ENCODE assay signal across 9 mouse cellular contexts in the genomic region with DNA sequence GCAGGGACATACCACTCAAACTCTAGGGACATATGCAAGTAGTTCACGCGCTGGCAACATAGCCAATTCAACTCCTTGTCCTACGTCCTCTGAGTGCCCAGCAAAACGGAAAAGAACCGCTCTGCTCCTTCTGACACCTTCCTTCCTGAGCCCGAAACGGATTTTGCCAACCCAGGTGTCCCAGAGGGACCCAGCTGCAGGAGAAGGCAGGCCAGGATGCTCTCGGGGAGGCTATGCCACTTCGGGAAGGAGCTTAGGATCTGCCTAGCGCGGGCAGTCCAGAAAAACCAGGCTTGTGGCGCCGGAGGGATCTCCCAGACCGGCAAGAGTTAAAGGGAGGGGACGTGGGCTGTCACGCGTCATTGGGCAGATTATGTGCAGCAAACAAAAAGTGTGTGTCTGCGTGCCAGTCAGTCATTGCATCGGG. TPM values are rescaled to one million over a fixed set of nuclear protein-coding genes. Genes with fewer than 3 reads are reported as not detected.
DNase-seq lines count a peak whose midpoint lies in the region; ATAC-seq and TF ChIP-seq lines count a peak whose summit lies in the region.
"Had no signal": no experiment of that assay in that cellular context is flagged by ENCODE, and none has a peak within 500 bp of the region (broad histone marks: within the 10 kb centered on the region; RNA-seq: fewer than 3 reads in every experiment).

No protein-coding gene starts in this region.

- no peak for TF ChIP-seq EP300 in CH12.LX (IDR thresholded peaks at IDR 0.05; ENCODE audit: low read length)

- whole genome bisulfite sequencing in embryonic facial prominence, embryonic 14.5 days = under 1% methylated on average over 19 of the region's 19 CpGs

- no peaks in the 10 kb centered on the region for H3K36me3 ChIP-seq in CH12.LX (replicated peaks in 1 of 2; ENCODE audit: control insufficient read depth in 1 of 2, insufficient read depth in 1 of 2, low read length in 1 of 2)
- H3K36me3 ChIP-seq in embryonic facial prominence, embryonic 14.5 days (ENCODE audit: control insufficient read depth, insufficient read depth, low read length) = no peaks in the 10 kb centered on the region

- no peak overlapping the region for H3K27ac ChIP-seq in CH12.LX (ENCODE audit: insufficient read depth, low read depth)
- no peak overlapping the region for H3K27ac ChIP-seq in embryonic facial prominence, embryonic 14.5 days (replicated peaks; ENCODE audit: low read depth, low read length)

- no peak for TF ChIP-seq POLR2A in CH12.LX (IDR thresholded peaks at IDR 0.05; ENCODE audit: low read depth, low read length)

- no peak for DNase-seq in frontal cortex, postnatal 25 days (ENCODE audit: low spot score in 2 of 2)
- DNase-seq in CH12.LX (ENCODE audit: extremely low read depth) = no peak
- DNase-seq in embryonic facial prominence, embryonic 14.5 days (ENCODE audit: low spot score) = no peak
- peak; percentile 69 to 84 for DNase-seq in left cerebral cortex, postnatal 25 days (ENCODE audit: low spot score in 2 of 2)
- peak; percentile 88 for DNase-seq in retina, postnatal 1 day
- DNase-seq in adrenal gland, postnatal 25 days = no peak
- no peak for DNase-seq in urinary bladder, postnatal 25 days (ENCODE audit: low spot score)

- H3K9me3 ChIP-seq in CH12.LX (replicated peaks; ENCODE audit: low read length) = no peaks in the 10 kb centered on the region
- H3K9me3 ChIP-seq in embryonic facial prominence, embryonic 14.5 days (ENCODE audit: control insufficient read depth, low read length) = no peaks in the 10 kb centered on the region

- intact Hi-C loops in left cerebral cortex, postnatal 25 days (cut with DNase I) = loop anchor here (10.0 kb wide), 4 partner anchors 246 to 906 kb away; no protein-coding TSS in a partner anchor

- H3K27me3 ChIP-seq in CH12.LX (replicated peaks) = peaks cover 8% of the 10 kb centered on the region
- H3K27me3 ChIP-seq in embryonic facial prominence, embryonic 14.5 days (replicated peaks; ENCODE audit: control insufficient read depth, insufficient read depth, low read length) = peaks cover 99% of the 10 kb centered on the region

- in situ Hi-C loops in CH12.LX (cut with MboI; ENCODE audit: low pct_ligation_motif_present, low pct_unique_long_range_greater_than_20kb, low sequenced_read_pairs) = loop anchor here (25.0 kb wide), 1 partner anchor 243 kb away; no protein-coding TSS in a partner anchor

- no peak overlapping the region for H3K9ac ChIP-seq in CH12.LX (ENCODE audit: insufficient read depth, low read depth)
- no peak overlapping the region for H3K9ac ChIP-seq in embryonic facial prominence, embryonic 14.5 days (ENCODE audit: low read depth, low read length)

- peak overlapping the region; percentile 86 for H3K4me2 ChIP-seq in CH12.LX (ENCODE audit: insufficient read depth, low read depth, poor library complexity, severe bottlenecking)
- peak overlapping the region; percentile 33; the same call in 1 of the 2 replicates for H3K4me2 ChIP-seq in embryonic facial prominence, embryonic 14.5 days (ENCODE audit: low read depth, low read length)

- no peak for TF ChIP-seq CTCF in CH12.LX (conservative IDR thresholded peaks at IDR 0.05 in 1 of 2, IDR thresholded peaks at IDR 0.05 in 1 of 2; ENCODE audit: low read depth in 2 of 2, low read length in 2 of 2)

- ATAC-seq in frontal cortex, adult (ENCODE audit: low TSS enrichment) = peak; percentile 68
- ATAC-seq in embryonic facial prominence, embryonic 14.5 days (ENCODE audit: low read depth) = no peak

- dilution Hi-C loops in CH12.LX (cut with MboI; ENCODE audit: extremely low pct_ligation_motif_present, extremely low pct_unique_long_range_greater_than_20kb, low sequenced_read_pairs) = no loop called here

- H3K4me1 ChIP-seq in CH12.LX (ENCODE audit: control insufficient read depth in 1 of 2, insufficient read depth in 2 of 2) = peaks cover 0 to 7% of the 10 kb centered on the region in 2 experiments; a peak in 2 of 4 replicates
- peaks cover 6% of the 10 kb centered on the region; the same call in 1 of the 2 replicates for H3K4me1 ChIP-seq in embryonic facial prominence, embryonic 14.5 days (ENCODE audit: control insufficient read depth, insufficient read depth, low read length)

- TF ChIP-seq RAD21 in CH12.LX (IDR thresholded peaks at IDR 0.05; ENCODE audit: low read depth, low read length) = no peak

- peak overlapping the region in 1 of 3 experiments; percentile 44 for H3K4me3 ChIP-seq in CH12.LX (replicated peaks in 1 of 3; ENCODE audit: low read depth in 2 of 3, low read length in 2 of 3, poor library complexity in 1 of 3)
- peak overlapping the region; percentile 12 for H3K4me3 ChIP-seq in embryonic facial prominence, embryonic 14.5 days (ENCODE audit: low read depth, low read length)

- no peaks in the 10 kb centered on the region for H3K79me2 ChIP-seq in CH12.LX (replicated peaks; ENCODE audit: control insufficient read depth, extremely low read depth, insufficient read depth, poor library complexity, severe bottlenecking)

TF ChIP-seq in CH12.LX, 34 proteins besides CTCF, POLR2A, EP300 and RAD21:
- TF ChIP-seq ETS1 (conservative IDR thresholded peaks at IDR 0.05; ENCODE audit: low read depth, low read length) (no peak), KAT2A (IDR thresholded peaks at IDR 0.05; ENCODE audit: insufficient replicate concordance, low read length) (no peak), JUN (IDR thresholded peaks at IDR 0.05; ENCODE audit: insufficient read depth, low read depth, low read length) (no peak), USF1 (IDR thresholded peaks at IDR 0.05; ENCODE audit: low read depth, low read length) (no peak), ZKSCAN1 (IDR thresholded peaks at IDR 0.05; ENCODE audit: borderline replicate concordance, low read depth, low read length) (no peak), MAX (IDR thresholded peaks at IDR 0.05; ENCODE audit: low read length) (no peak)

RNA-seq across cellular contexts. Expression of a gene that starts 13.5 kb away (rescaled TPM):
- total RNA-seq in CH12.LX (2012; rRNA removed) (0.04 TPM in 2 replicates), CH12.LX (2014; rRNA removed) (0.08 and 0.09 TPM in 2 replicates)
- 0.06 and 0.18 TPM in 2 replicates for polyA plus RNA-seq in CH12.LX (2012; ENCODE audit: insufficient read length, low read depth)
- polyA plus RNA-seq in embryonic facial prominence, embryonic 14.5 days (2014; fragmentation: Nextera tagmentation; extraction: Ambion mirVana) = 0.41 and 0.43 TPM in 2 replicates
- 10 to 100 TPM; 34.3 to 38.3 TPM for total RNA-seq in left cerebral cortex, postnatal 25 days (2021)
- total RNA-seq in adrenal gland, postnatal 25 days (2021) = 0.19 TPM in 1 of 2 replicates, not detected in the other
- polyA plus RNA-seq: liver, embryonic 16.5 days had no signal

Comparison
In these comparisons a context has a peak if more than half of its experiments do, and no peak if none do; other contexts are left out.
1. DNase-seq: peak in left cerebral cortex, postnatal 25 days (2 of 2) and retina, postnatal 1 day (single experiment); none in frontal cortex, postnatal 25 days (0 of 2), CH12.LX (single experiment), embryonic facial prominence, embryonic 14.5 days (single experiment), adrenal gland, postnatal 25 days (single experiment) and urinary bladder, postnatal 25 days (single experiment).
2. RNA of a gene that starts 13.5 kb away (total RNA-seq): 34.3 to 38.3 TPM in left cerebral cortex, postnatal 25 days; 0.04 to 0.09 TPM in CH12.LX and 0.19 TPM in adrenal gland, postnatal 25 days; every median in the first group is over 10 times any median in the second.